Mouse (Mus musculus) gonadal fat pad, adult 2 months (tissue): ENCODE measurements at regions not wholly inside any gene's neighbourhood (a gene's known extent, or its start where the extent isn't known, plus 50 kb on each side); places are given as distances from the start of the nearest gene placed in this dataset.

Experiments used
- DNase-seq: peaks from one replicate; pipeline ENCODE4 v3.0.0-alpha.2; 2012; ENCODE audit warnings: low read depth

GRCm38 (mm10) chr1:186236267-186237020 is 119.3 kb upstream of the Lyplal1 start:
- no peak for DNase-seq

GRCm38 (mm10) chr1:186234536-186234935 is 117.4 kb upstream of the Lyplal1 start:
- no peak for DNase-seq

GRCm38 (mm10) chr1:186230476-186230875 is 113.4 kb upstream of the Lyplal1 start:
- DNase-seq: no peak

GRCm38 (mm10) chr1:186229856-186230255 is 112.7 kb upstream of the Lyplal1 start:
- no peak for DNase-seq

- DNase-seq: no peak
Observed at GRCm38 (mm10) chr1:186228396-186228795, 111.3 kb upstream of the Lyplal1 start.

- DNase-seq: no peak
Observed at GRCm38 (mm10) chr1:186224231-186224630, 107.1 kb upstream of the Lyplal1 start.

- DNase-seq: no peak
Observed at GRCm38 (mm10) chr1:186223417-186223816, 106.3 kb upstream of the Lyplal1 start.

GRCm38 (mm10) chr1:186218995-186219394 is 101.9 kb upstream of the Lyplal1 start:
- DNase-seq: no peak

- no peak for DNase-seq
Observed at GRCm38 (mm10) chr1:186217198-186217597, 100.1 kb upstream of the Lyplal1 start.

GRCm38 (mm10) chr1:186204151-186204550 is 87.0 kb upstream of the Lyplal1 start:
- no peak for DNase-seq

- no peak for DNase-seq
Observed at GRCm38 (mm10) chr1:186202536-186202935, 85.4 kb upstream of the Lyplal1 start.

- no peak for DNase-seq
Observed at GRCm38 (mm10) chr1:186198391-186198790, 81.3 kb upstream of the Lyplal1 start.

- no peak for DNase-seq
Observed at GRCm38 (mm10) chr1:186197057-186197456, 79.9 kb upstream of the Lyplal1 start.

- no peak for DNase-seq
Observed at GRCm38 (mm10) chr1:186189390-186189789, 72.3 kb upstream of the Lyplal1 start.

GRCm38 (mm10) chr1:186187372-186187771 is 70.3 kb upstream of the Lyplal1 start:
- no peak for DNase-seq

- no peak for DNase-seq
Observed at GRCm38 (mm10) chr1:186183204-186183651, 66.1 kb upstream of the Lyplal1 start.

- DNase-seq: no peak
Observed at GRCm38 (mm10) chr1:186182498-186183203, 65.5 kb upstream of the Lyplal1 start.

- DNase-seq: no peak
Observed at GRCm38 (mm10) chr1:186177019-186177418, 59.9 kb upstream of the Lyplal1 start.

GRCm38 (mm10) chr1:186173472-186174014 is 56.4 kb upstream of the Lyplal1 start:
- no peak for DNase-seq

GRCm38 (mm10) chr1:186171691-186172090 is 54.6 kb upstream of the Lyplal1 start:
- no peak for DNase-seq
